Mouse (Mus musculus) liver, embryonic 13.5 days (tissue): Measurements from ENCODE around the gene Chgb. TPM values are rescaled to one million over a fixed set of nuclear protein-coding genes. Genes with fewer than 3 reads are reported as not detected.

Experiments used
- polyA plus RNA-seq: library from polyadenylated mRNA; unstranded; fragments of >200 nt; fragmentation: Nextera tagmentation; extraction: Ambion mirVana; gene quantifications from 2 replicates; pipeline ENCODE4 v1.2.1, GENCODE M21; 2015

Chgb gene
- polyA plus RNA-seq, 1 experiment from 2014 or later, result 0.23 TPM

Other genes with a start within 250 kb of the Chgb start
- gene Gpcpd1, start 193.5 kb upstream of the Chgb start, polyA plus RNA-seq, result 64.5 and 67.6 TPM in 2 replicates
- 11.1 and 12.1 TPM in 2 replicates for gene Shld1, start 94.3 kb upstream of the Chgb start, polyA plus RNA-seq
- gene Trmt6, start 34.8 kb downstream of the Chgb start, polyA plus RNA-seq, result 31.7 and 33.0 TPM in 2 replicates
- gene Mcm8, start 34.9 kb downstream of the Chgb start, polyA plus RNA-seq, result 8.9 and 11.3 TPM in 2 replicates
- gene Crls1, start 65.4 kb downstream of the Chgb start, polyA plus RNA-seq, result 8.7 and 10.2 TPM in 2 replicates
- 1.1 and 1.2 TPM in 2 replicates for gene Lrrn4, start 99.6 kb downstream of the Chgb start, polyA plus RNA-seq
- 0.03 and 0.13 TPM in 2 replicates for gene Fermt1, start 164.6 kb downstream of the Chgb start, polyA plus RNA-seq